Mouse (Mus musculus) adrenal gland, adult 8-10 months (tissue): ENCODE measurements at regions not wholly inside any gene's neighbourhood (a gene's known extent, or its start where the extent isn't known, plus 50 kb on each side); places are given as distances from the start of the nearest gene placed in this dataset.
A peak's percentile ranks its signal among the peaks of the same experiment; 100 is the strongest.

Experiments
- DNase-seq: peaks from one replicate; pipeline ENCODE4 v3.0.0; 2022

GRCm38 (mm10) chr1:35724366-35724900, 343.8 kb upstream of the Hs6st1 start:
- no peak for DNase-seq

DNA sequence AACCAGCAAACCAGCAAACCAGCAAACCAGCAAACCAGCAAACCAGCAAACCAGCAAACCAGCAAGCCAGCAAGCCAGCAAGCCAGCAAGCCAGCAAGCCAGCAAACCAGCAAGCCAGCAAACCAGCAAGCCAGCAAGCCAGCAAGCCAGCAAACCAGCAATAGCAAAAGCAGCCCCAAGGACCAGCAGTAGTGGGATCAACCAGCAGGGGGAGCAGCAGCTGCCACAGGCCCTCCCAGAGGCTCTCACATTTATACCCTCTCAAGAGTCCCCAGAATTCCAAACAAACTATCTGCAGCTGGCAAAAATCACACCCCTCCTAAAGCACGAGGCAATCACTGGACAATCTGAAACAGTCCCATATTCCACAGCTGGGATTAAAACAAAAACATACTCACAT, 341.6 kb upstream of the Hs6st1 start:
- peak; percentile 57 for DNase-seq

GRCm38 (mm10) chr1:35727310-35727990, 340.8 kb upstream of the Hs6st1 start:
- no peak for DNase-seq

DNA sequence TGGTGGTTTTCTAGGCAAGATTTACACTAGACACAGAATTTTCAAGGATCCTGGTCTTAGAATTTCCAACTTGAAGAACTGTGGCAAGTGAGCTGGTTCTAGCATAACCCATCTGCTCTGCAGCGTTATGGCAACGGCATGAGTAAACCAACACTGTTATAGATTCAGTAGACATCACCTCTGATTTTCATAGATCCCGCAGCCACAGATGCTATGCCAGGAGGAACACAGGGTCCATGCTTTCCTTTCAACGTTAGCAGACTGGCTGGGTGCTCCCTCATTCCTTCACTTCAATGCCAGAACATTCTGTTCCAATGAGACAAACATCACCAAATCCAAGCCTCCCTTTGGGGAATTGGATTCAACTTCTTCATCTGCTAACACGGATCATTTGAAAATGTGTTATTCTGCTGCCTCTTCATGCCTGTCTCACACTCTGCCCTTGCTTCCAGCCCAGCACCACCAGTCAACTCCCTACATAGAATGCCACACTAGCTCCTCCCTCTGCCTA, 338.4 kb upstream of the Hs6st1 start:
- DNase-seq = no peak

DNA sequence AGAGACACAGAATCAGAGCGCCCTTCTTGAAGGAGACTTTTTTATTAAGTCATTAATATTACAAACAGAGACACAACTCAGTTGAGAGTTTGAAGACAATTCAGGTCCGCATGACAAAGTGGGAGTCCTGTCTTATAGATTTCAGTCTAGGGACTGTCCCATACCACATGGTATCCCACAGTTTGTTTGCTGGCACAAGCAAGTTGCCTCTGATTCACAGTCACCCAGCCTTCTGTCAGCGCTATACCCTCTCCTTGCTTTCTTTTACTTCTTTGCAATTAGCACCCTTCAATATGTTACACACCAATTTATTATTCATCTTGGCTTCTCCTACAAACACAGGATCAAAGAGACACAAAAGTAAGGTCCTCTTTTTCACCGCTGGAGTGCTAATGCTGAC, 337.9 kb upstream of the Hs6st1 start:
- no peak for DNase-seq

- DNase-seq = no peak
These were observed 332.0 kb upstream of the Hs6st1 start for GRCm38 (mm10) chr1:35736247-35736646.

- DNase-seq = no peak
These were observed 318.6 kb upstream of the Hs6st1 start for GRCm38 (mm10) chr1:35749603-35750002.

GRCm38 (mm10) chr1:35750092-35750521, 318.1 kb upstream of the Hs6st1 start:
- no peak for DNase-seq

DNA sequence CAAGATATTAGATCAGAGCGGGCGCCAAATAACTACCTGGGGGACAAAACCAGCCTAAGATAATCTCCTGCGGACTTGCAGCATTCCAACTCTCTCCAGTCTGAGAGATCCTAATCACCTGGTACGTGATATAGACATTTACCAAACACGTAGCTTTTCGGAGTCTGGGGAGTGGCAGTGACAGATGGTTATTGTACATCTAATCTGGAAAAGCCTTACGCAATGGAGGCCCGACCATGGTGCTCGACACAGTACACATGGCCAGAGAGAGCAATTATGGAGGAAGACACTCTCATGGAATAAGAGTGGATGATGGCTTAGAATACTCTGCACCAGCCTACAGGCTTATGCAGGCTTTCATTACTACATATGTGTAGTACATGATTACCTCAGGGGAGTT, 315.6 kb upstream of the Hs6st1 start:
- no peak for DNase-seq

DNA sequence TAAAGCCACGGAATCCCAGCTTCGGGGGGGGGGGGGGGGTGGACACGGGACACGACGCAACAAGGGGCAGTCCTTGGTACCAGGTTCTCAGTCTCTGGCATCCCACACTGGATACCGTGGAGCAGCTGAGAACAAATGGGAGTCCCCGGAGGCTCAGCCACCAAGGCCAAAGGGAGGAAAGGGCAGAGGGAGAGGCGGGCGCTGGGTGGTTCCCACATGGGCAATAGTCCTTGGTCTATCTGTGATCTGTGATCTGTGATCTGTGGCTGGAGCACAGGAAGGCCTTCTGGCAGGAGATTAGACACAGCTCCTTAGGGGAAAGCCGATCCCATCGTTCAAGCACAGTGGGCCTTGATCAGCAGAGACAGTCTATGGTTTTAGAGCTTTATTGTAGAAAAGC, 314.0 kb upstream of the Hs6st1 start:
- DNase-seq = peak; percentile 81

DNA sequence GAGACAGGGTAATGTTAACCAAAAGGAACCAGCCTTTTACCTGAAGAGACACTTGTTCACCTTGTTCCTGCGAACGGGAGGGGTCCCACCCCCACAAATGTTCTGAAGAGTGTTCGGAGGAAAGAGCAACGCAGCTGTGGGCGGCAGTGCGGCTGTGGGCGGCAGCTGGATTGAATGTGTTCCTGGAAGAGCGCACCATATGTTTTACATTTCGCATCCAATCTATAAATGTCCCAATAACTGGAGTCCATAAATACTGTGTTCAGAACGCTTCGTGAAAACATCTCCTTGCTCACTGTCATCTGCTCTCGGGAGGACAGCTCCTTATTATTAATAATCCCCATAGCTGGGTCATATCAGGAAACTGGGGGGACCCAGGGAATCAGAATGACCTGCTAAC, 309.2 kb upstream of the Hs6st1 start:
- DNase-seq = no peak

DNA sequence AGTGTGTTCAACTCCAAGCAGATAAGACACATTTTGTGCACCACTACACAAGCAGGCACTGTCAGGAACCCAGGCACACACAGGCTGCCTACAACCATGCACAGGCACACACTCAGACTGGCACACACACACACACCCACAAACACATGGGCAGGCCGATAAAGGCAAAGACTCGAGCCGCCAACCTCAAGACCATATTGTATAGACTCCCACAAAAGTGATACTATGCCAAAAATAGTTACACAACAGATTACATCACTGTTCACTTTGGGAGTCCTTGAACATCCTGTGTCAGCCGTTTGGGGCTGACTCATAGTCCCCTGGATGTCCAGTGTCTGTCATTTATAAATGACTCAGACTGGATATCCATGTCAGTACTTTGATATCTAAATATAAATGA, 308.6 kb upstream of the Hs6st1 start:
- DNase-seq = peak; percentile 63

GRCm38 (mm10) chr1:35763051-35763450, 305.1 kb upstream of the Hs6st1 start:
- no peak for DNase-seq

GRCm38 (mm10) chr1:35763456-35763855, 304.7 kb upstream of the Hs6st1 start:
- DNase-seq = peak; percentile 41

GRCm38 (mm10) chr1:35764068-35764467, 304.1 kb upstream of the Hs6st1 start:
- no peak for DNase-seq

DNA sequence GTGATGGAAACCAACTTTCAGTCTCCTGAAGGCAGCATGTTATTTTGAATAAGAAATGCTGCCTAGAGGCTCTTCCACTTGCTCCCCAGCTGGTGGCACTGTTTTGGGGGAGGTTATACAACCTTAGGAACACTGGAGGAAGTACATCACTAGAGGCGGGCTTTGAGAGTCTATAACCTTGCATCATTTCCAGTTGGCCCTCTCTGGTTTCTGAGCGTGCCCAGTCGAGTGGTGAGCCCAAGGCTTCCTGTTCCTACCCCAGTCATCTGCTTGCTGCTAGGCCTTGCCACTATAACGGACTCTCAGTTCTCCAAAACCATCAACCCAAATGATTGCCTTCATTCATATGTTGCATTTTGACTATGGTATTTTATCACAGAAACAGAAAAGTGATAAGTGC, 302.5 kb upstream of the Hs6st1 start:
- no peak for DNase-seq

DNA sequence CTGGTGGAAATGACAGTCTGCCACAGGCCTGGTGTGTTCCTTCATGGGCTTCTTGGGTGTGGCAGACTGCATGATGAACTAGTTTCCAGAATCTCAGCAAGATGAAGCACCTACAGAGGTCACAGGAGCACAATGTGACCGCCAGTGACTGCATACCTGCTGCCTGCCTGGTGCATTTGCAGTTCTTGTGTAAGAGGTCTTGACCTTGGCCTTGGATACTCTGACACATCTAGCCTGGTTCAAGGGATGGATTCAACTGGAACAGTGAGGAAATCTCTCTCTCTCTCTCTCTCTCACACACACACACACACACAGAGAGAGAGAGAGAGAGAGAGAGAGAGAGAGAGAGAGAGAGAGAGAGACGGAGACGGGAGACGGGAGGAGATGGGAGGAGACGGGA, 301.9 kb upstream of the Hs6st1 start:
- no peak for DNase-seq

DNA sequence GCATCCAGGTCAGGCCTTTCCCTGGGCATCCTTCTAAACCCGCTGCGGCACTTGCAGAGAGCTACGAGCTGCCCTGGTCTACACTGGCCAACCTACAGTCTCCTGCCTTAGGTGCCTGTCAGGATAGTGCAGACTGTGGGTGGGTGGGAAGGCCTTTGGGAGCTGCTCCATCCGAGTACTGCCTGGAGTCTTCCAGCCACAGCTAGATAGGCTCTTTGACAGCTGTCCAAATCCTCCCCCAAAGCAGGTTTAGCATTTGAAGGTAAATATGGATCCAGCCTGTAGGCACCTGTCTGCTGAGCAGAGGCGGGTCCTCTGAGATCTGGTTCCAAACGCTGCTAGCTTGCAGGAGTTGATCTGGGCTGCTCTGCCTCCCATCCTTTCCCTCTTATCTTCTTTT, 295.6 kb upstream of the Hs6st1 start:
- DNase-seq = no peak

DNA sequence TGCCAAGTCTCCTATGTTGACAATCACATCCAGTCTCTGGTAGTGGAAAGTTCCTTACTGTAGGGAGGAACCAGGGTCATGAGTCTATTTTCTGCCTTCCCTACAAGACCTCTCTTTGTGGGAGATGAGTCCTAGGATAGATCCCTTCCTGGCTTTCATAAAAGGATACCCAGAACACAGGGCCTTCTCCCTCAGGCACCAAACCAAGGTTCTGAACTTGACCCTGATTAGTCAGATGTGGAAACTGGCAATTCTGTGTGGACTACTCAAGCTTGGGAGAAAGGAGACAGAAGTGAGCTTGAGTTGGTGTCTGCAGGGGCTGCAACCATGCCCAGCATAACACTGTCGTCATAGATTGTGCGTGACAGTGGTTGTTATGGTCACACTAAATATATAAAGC, 293.6 kb upstream of the Hs6st1 start:
- DNase-seq = no peak

GRCm38 (mm10) chr1:35782668-35783067, 285.5 kb upstream of the Hs6st1 start:
- no peak for DNase-seq

DNA sequence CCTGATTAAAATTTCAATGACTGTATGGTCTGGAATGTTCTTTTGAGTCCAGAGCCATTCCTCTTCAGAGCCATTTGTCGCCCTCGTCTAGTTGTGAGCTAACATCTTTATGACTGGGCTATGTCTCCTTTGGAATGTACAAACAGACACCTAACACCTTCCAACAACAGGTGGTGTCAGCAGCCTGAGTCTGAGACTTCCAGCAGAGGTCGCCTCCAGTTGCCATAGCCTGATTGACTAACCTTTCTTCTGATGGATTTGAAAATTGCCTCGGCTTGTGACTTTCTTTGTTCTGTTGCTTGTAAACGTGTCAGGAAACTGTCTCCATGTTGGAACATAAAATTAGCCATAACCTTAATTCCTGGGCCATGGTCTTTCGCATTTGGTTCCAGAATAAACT, 284.8 kb upstream of the Hs6st1 start:
- no peak for DNase-seq

DNA sequence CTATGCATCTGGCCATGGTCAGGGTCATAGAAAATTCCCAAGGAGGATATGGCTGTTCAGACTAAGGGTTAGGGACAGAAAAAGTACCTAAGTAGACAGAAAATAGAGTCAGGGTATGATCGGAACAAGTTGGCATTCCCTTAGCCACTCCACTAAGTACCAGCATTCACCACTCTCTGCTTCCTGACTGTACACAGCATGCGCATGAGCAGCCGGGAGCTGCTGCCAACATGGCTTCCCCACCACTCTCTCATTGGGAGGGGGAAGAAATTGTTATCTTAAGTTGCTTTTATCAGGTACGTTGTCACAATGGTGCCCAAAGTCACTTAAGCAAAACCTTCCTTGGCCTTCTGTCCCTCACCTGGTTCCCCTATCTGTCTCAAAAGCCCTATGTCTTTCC, 282.0 kb upstream of the Hs6st1 start:
- no peak for DNase-seq

- DNase-seq = no peak
These were observed 281.5 kb upstream of the Hs6st1 start for GRCm38 (mm10) chr1:35786668-35787213.

GRCm38 (mm10) chr1:35797064-35797463, 271.1 kb upstream of the Hs6st1 start:
- DNase-seq = no peak
